Mouse (Mus musculus) layer of hippocampus, postnatal 14 days (tissue): ENCODE data around the gene Mrpl45. TPM values are rescaled to one million over a fixed set of nuclear protein-coding genes. Genes with fewer than 3 reads are reported as not detected.
"Not testable (repeated sequence)": the region's sequence is repeated elsewhere in the genome, so short reads cannot be mapped to it uniquely, and the experiment has no call there.

Source experiments
- DNase-seq, 2 experiments: peaks; one replicate each; pipeline ENCODE4 v3.0.0; 2021 to 2022; ENCODE audit warnings: low spot score in 2 of 2, mixed read lengths in 1 of 2
- long read RNA-seq, 2 experiments: library from polyadenylated mRNA; stranded (forward); transcript quantifications; one replicate each; pipeline ENCODE4 v2.0.0; 2021
- total RNA-seq, 2 experiments: library from RNA; stranded (reverse); gene quantifications; 2 replicates each; pipeline ENCODE4 v1.2.3; 2021

Mrpl45 gene
- 10 to 100 TPM; 20.4 to 22.7 TPM for total RNA-seq
- long read RNA-seq, experiment 1, transcript Mrpl45-201 (8 exons, 2,431 nt), result major isoform, 42 of 64 reads
- long read RNA-seq, experiment 1, partial matches to known transcripts, result 4 of 64 reads
- long read RNA-seq, experiment 1, other reads (novel, unspliced or antisense), result 18 of 64 reads
- long read RNA-seq, experiment 2, transcript Mrpl45-201 (8 exons, 2,431 nt), result major isoform, 67 of 129 reads
- long read RNA-seq, experiment 2, partial matches to known transcripts, result 16 of 129 reads
- long read RNA-seq, experiment 2, other reads (novel, unspliced or antisense), result 46 of 129 reads

GRCm38 (mm10) chr11:97315504-97316503, at the start of gene Mrpl45:
Mrpl45 (plus strand) TSS chr11:97315716.
- DNase-seq, result peak; percentile 98 to 99

GRCm38 (mm10) chr11:97266544-97266943, 49.0 kb upstream of the Mrpl45 start:
- not testable (repeated sequence) for DNase-seq

GRCm38 (mm10) chr11:97270004-97270403, 45.5 kb upstream of the Mrpl45 start:
- DNase-seq, result not testable (repeated sequence)

GRCm38 (mm10) chr11:97272835-97273234, 42.7 kb upstream of the Mrpl45 start:
- no peak for DNase-seq

- no peak for DNase-seq
Measured at GRCm38 (mm10) chr11:97273613-97274012, 41.9 kb upstream of the Mrpl45 start.

GRCm38 (mm10) chr11:97274947-97275346, 40.6 kb upstream of the Mrpl45 start:
- DNase-seq, result not testable (repeated sequence)

GRCm38 (mm10) chr11:97275349-97275748, 40.2 kb upstream of the Mrpl45 start:
- DNase-seq, result no peak

GRCm38 (mm10) chr11:97276019-97276418, 39.5 kb upstream of the Mrpl45 start:
- DNase-seq, result no peak

- no peak for DNase-seq
Measured at GRCm38 (mm10) chr11:97277166-97277565, 38.4 kb upstream of the Mrpl45 start.

GRCm38 (mm10) chr11:97278456-97278855, 37.1 kb upstream of the Mrpl45 start:
- no peak for DNase-seq

- DNase-seq, result no peak
Measured at GRCm38 (mm10) chr11:97279040-97279404, 36.5 kb upstream of the Mrpl45 start.

GRCm38 (mm10) chr11:97279405-97280215, 35.9 kb upstream of the Mrpl45 start:
- DNase-seq, result peak; percentile 59

- DNase-seq, result peak; percentile 57 to 68
Measured at GRCm38 (mm10) chr11:97280216-97280861, 35.2 kb upstream of the Mrpl45 start, which contains the start of gene Npepps. Npepps (minus strand) TSS chr11:97280638.

- DNase-seq, result no peak
Measured at GRCm38 (mm10) chr11:97282179-97282578, 33.3 kb upstream of the Mrpl45 start.

GRCm38 (mm10) chr11:97284854-97285253, 30.7 kb upstream of the Mrpl45 start:
- no peak for DNase-seq

- DNase-seq, result no peak
Measured at GRCm38 (mm10) chr11:97285852-97286775, 29.4 kb upstream of the Mrpl45 start.

- DNase-seq, result no peak
Measured at GRCm38 (mm10) chr11:97286973-97287372, 28.5 kb upstream of the Mrpl45 start.

- DNase-seq, result no peak
Measured at GRCm38 (mm10) chr11:97287643-97288042, 27.9 kb upstream of the Mrpl45 start.
